Mouse (Mus musculus): ENCODE data around the gene Col4a6.
A peak's percentile ranks its signal among the peaks of the same experiment; 100 is the strongest.

Gene Col4a6

GRCm38 (mm10) chrX:141249636-141250035, 224.2 kb downstream of the Col4a6 start:
- no peak for DNase-seq (ENCODE audit: low read depth, low spot score)

GRCm38 (mm10) chrX:141236564-141237333, 237.1 kb downstream of the Col4a6 start:
- DNase-seq (ENCODE audit: low read depth, low spot score): peak; percentile 23

GRCm38 (mm10) chrX:141228169-141228568, 245.7 kb downstream of the Col4a6 start:
- no peak for DNase-seq (ENCODE audit: low read depth, low spot score)

- DNase-seq (ENCODE audit: low read depth, low spot score): peak; percentile 32
Observed at GRCm38 (mm10) chrX:141212802-141213201, 261.1 kb downstream of the Col4a6 start.

- no peak for DNase-seq (ENCODE audit: low read depth, low spot score)
Observed at GRCm38 (mm10) chrX:141198993-141199392, 274.9 kb downstream of the Col4a6 start.

- DNase-seq (ENCODE audit: low read depth, low spot score): no peak
Observed at GRCm38 (mm10) chrX:141195036-141195435, 278.8 kb downstream of the Col4a6 start.

GRCm38 (mm10) chrX:141175353-141175752, 298.5 kb downstream of the Col4a6 start:
- peak; percentile 35 for DNase-seq (ENCODE audit: low read depth, low spot score)

- no peak for DNase-seq (ENCODE audit: low read depth, low spot score)
Observed at GRCm38 (mm10) chrX:141165067-141165466, 308.8 kb downstream of the Col4a6 start.

- DNase-seq (ENCODE audit: low read depth, low spot score): no peak
Observed at GRCm38 (mm10) chrX:141160371-141160770, 313.5 kb downstream of the Col4a6 start.

- no peak for DNase-seq (ENCODE audit: low read depth, low spot score)
Observed at GRCm38 (mm10) chrX:141158160-141158559, 315.7 kb downstream of the Col4a6 start.

- DNase-seq (ENCODE audit: low read depth, low spot score): no peak
Observed at GRCm38 (mm10) chrX:141157626-141158025, 316.2 kb downstream of the Col4a6 start.

- DNase-seq (ENCODE audit: low read depth, low spot score): no peak
Observed at GRCm38 (mm10) chrX:141156696-141157095, 317.2 kb downstream of the Col4a6 start.

- no peak for DNase-seq (ENCODE audit: low read depth, low spot score)
Observed at GRCm38 (mm10) chrX:141151182-141151581, 322.7 kb downstream of the Col4a6 start.

GRCm38 (mm10) chrX:141150290-141150689, 323.6 kb downstream of the Col4a6 start:
- no peak for DNase-seq (ENCODE audit: low read depth, low spot score)

GRCm38 (mm10) chrX:141149705-141150104, 324.2 kb downstream of the Col4a6 start:
- DNase-seq (ENCODE audit: low read depth, low spot score): no peak
